Mouse (Mus musculus) monocyte, adult 5-6 weeks (primary cell): ENCODE measurements around the gene Vnn3. TPM values are rescaled to one million over a fixed set of nuclear protein-coding genes. Genes with fewer than 3 reads are reported as not detected.

Experiments used
- ATAC-seq: fragments of 153-309, 156-312 bp; replicated peaks from 2 replicates; pipeline ENCODE4 v1.8.0; 2017; ENCODE audit warnings: mild to moderate bottlenecking; ENCODE audit not compliant: low TSS enrichment, insufficient number of reproducible peaks, severe bottlenecking, poor library complexity, low FRiP score
- total RNA-seq: library from RNA; stranded (forward); fragments of 200-1000, 200-491, 200-594 nt; gene quantifications from 3 replicates; pipeline ENCODE4 v1.2.3, GENCODE M21; 2017

Vnn3 gene
- total RNA-seq, 1 experiment from 2014 or later, result 16.8 TPM

- ATAC-seq, result no peak
These were observed 29.4 kb downstream of the Vnn3 start for GRCm38 (mm10) chr10:23880695-23881094.

GRCm38 (mm10) chr10:23884910-23885309, 33.6 kb downstream of the Vnn3 start:
- no peak for ATAC-seq

GRCm38 (mm10) chr10:23886060-23886459, 34.8 kb downstream of the Vnn3 start:
- no peak for ATAC-seq

- no peak for ATAC-seq
These were observed 41.7 kb downstream of the Vnn3 start for GRCm38 (mm10) chr10:23892987-23893386.

- ATAC-seq, result no peak
These were observed 43.5 kb downstream of the Vnn3 start, which contains the start of gene Vnn1 for GRCm38 (mm10) chr10:23894601-23895349. Gene Vnn1 (plus strand): TSS chr10:23894688.

- ATAC-seq, result no peak
These were observed 44.1 kb downstream of the Vnn3 start for GRCm38 (mm10) chr10:23895376-23895775.

- ATAC-seq, result no peak
These were observed 49.9 kb downstream of the Vnn3 start for GRCm38 (mm10) chr10:23901119-23901518.

- no peak for ATAC-seq
These were observed 54.4 kb downstream of the Vnn3 start for GRCm38 (mm10) chr10:23905661-23906060.

Other genes starting within 250 kb of the Vnn3 start
- gene Rps12, start 64.2 kb upstream of the Vnn3 start, total RNA-seq, result 937 to 1,684 TPM (median 1,621 TPM) in 3 replicates
- gene Slc18b1, start 54.5 kb upstream of the Vnn3 start, total RNA-seq, result not detected in 3 replicates
- gene Vnn1, start 43.2 kb downstream of the Vnn3 start, total RNA-seq, result not detected in 3 replicates
- not detected in 3 replicates for gene Taar1, start 68.9 kb downstream of the Vnn3 start, total RNA-seq
- gene Taar2, start 87.1 kb downstream of the Vnn3 start, total RNA-seq, result not detected in 3 replicates
- not detected in 3 replicates for gene Taar3, start 98.1 kb downstream of the Vnn3 start, total RNA-seq
- gene Taar4, start 109.0 kb downstream of the Vnn3 start, total RNA-seq, result not detected in 3 replicates
- gene Taar5, start 119.2 kb downstream of the Vnn3 start, total RNA-seq, result not detected in 3 replicates
- gene Taar6, start 134.2 kb downstream of the Vnn3 start, total RNA-seq, result not detected in 3 replicates
- not detected in 3 replicates for gene Taar7a, start 142.0 kb downstream of the Vnn3 start, total RNA-seq
- not detected in 3 replicates for gene Taar7b, start 148.5 kb downstream of the Vnn3 start, total RNA-seq
- not detected in 3 replicates for gene Taar7d, start 175.8 kb downstream of the Vnn3 start, total RNA-seq
- not detected in 3 replicates for gene Taar7e, start 186.2 kb downstream of the Vnn3 start, total RNA-seq
- gene Taar7f, start 198.0 kb downstream of the Vnn3 start, total RNA-seq, result not detected in 3 replicates
- not detected in 3 replicates for gene Taar8a, start 225.0 kb downstream of the Vnn3 start, total RNA-seq
- gene Taar8b, start 240.8 kb downstream of the Vnn3 start, total RNA-seq, result not detected in 3 replicates